Mouse (Mus musculus): ENCODE data around the gene Tcp11. TPM values are rescaled to one million over a fixed set of nuclear protein-coding genes. Genes with fewer than 3 reads are reported as not detected.

Tcp11 gene
- polyA plus RNA-seq, 1 experiment from 2014 or later = 1.9 TPM

GRCm38 (mm10) chr17:28082863-28083262 lies 2.4 kb upstream of the Tcp11 start:
- Histone ChIP-seq H3K9ac (replicated peaks) (no peak overlapping the region), H3K9me3 (no peaks in the 10 kb centered on the region), H3K36me3 (no peaks in the 10 kb centered on the region), H3K4me2 (replicated peaks) (no peak overlapping the region), H3K4me1 (peaks cover 40% of the 10 kb centered on the region), H3K27me3 (peaks cover 49% of the 10 kb centered on the region), H3K4me3 (no peak overlapping the region), H3K27ac (replicated peaks) (no peak overlapping the region)
- 81% methylated on average over 13 of the region's 13 CpGs for WGBS
- ATAC-seq (ENCODE audit: low FRiP score, low read depth) = no peak

- peaks cover 49% of the 10 kb centered on the region for H3K27me3 ChIP-seq
- no peaks in the 10 kb centered on the region for H3K36me3 ChIP-seq
- 93% methylated on average over 7 of the region's 7 CpGs for WGBS
- H3K27ac ChIP-seq (replicated peaks) = no peak overlapping the region
- no peak overlapping the region for H3K9ac ChIP-seq (replicated peaks)
- H3K9me3 ChIP-seq = no peaks in the 10 kb centered on the region
- no peak for ATAC-seq (ENCODE audit: low FRiP score, low read depth)
- H3K4me3 ChIP-seq = no peak overlapping the region
- H3K4me2 ChIP-seq (replicated peaks) = no peak overlapping the region
- H3K4me1 ChIP-seq = peaks cover 32% of the 10 kb centered on the region
Observed at GRCm38 (mm10) chr17:28081856-28082255, 1.4 kb upstream of the Tcp11 start.

- peaks cover 49% of the 10 kb centered on the region for H3K27me3 ChIP-seq
- H3K4me1 ChIP-seq = peaks cover 32% of the 10 kb centered on the region
- no peak overlapping the region for H3K27ac ChIP-seq (replicated peaks)
- 46% methylated on average over 9 of the region's 9 CpGs for WGBS
- no peak for ATAC-seq (ENCODE audit: low FRiP score, low read depth)
- no peaks in the 10 kb centered on the region for H3K36me3 ChIP-seq
- H3K4me2 ChIP-seq (replicated peaks) = no peak overlapping the region
- no peaks in the 10 kb centered on the region for H3K9me3 ChIP-seq
- no peak overlapping the region for H3K9ac ChIP-seq (replicated peaks)
- no peak overlapping the region for H3K4me3 ChIP-seq
Observed at GRCm38 (mm10) chr17:28081385-28081784, 946 bp upstream of the Tcp11 start.

- Histone ChIP-seq H3K27me3 (peaks cover 49% of the 10 kb centered on the region), H3K4me3 (peak overlapping the region; percentile 53), H3K36me3 (no peaks in the 10 kb centered on the region), H3K9me3 (no peaks in the 10 kb centered on the region), H3K4me2 (replicated peaks) (peak overlapping the region; percentile 94), H3K4me1 (peaks cover 28% of the 10 kb centered on the region), H3K27ac (replicated peaks) (peak overlapping the region; percentile 46; the same call in 1 of the 2 replicates), H3K9ac (replicated peaks) (no peak overlapping the region)
- no peak for ATAC-seq (ENCODE audit: low FRiP score, low read depth)
- 10% methylated on average over 9 of the region's 9 CpGs for whole genome bisulfite sequencing
Observed at GRCm38 (mm10) chr17:28080817-28081165, 352 bp upstream of the Tcp11 start.

- peak; percentile 34 for ATAC-seq (ENCODE audit: low FRiP score, low read depth)
- H3K4me3 ChIP-seq = peak overlapping the region; percentile 53
- peak overlapping the region; percentile 94 for H3K4me2 ChIP-seq (replicated peaks)
- no peak overlapping the region for H3K27ac ChIP-seq (replicated peaks)
- H3K27me3 ChIP-seq = peaks cover 48% of the 10 kb centered on the region
- peak overlapping the region; percentile 63 for H3K9ac ChIP-seq (replicated peaks)
- under 1% methylated on average over 25 of the region's 25 CpGs for whole genome bisulfite sequencing
- H3K36me3 ChIP-seq = no peaks in the 10 kb centered on the region
- H3K9me3 ChIP-seq = no peaks in the 10 kb centered on the region
- H3K4me1 ChIP-seq = peaks cover 23% of the 10 kb centered on the region
Observed at GRCm38 (mm10) chr17:28079618-28080017, 821 bp downstream of the Tcp11 start.

- Histone ChIP-seq H3K4me3 (no peak overlapping the region), H3K9me3 (no peaks in the 10 kb centered on the region), H3K4me1 (peaks cover 14% of the 10 kb centered on the region), H3K27me3 (peaks cover 34% of the 10 kb centered on the region), H3K9ac (replicated peaks) (no peak overlapping the region), H3K4me2 (replicated peaks) (no peak overlapping the region), H3K27ac (replicated peaks) (no peak overlapping the region), H3K36me3 (no peaks in the 10 kb centered on the region)
- 89% methylated on average over 9 of the region's 9 CpGs for WGBS
- no peak for ATAC-seq (ENCODE audit: low FRiP score, low read depth)
Observed at GRCm38 (mm10) chr17:28078028-28078427, 2.4 kb downstream of the Tcp11 start.

- Histone ChIP-seq H3K4me1 (peaks cover 1% of the 10 kb centered on the region; the same call in 1 of the 2 replicates), H3K9me3 (no peaks in the 10 kb centered on the region), H3K27me3 (peaks cover 4% of the 10 kb centered on the region; the same call in 1 of the 2 replicates), H3K9ac (replicated peaks) (no peak overlapping the region), H3K4me3 (no peak overlapping the region), H3K4me2 (replicated peaks) (no peak overlapping the region), H3K36me3 (no peaks in the 10 kb centered on the region), H3K27ac (replicated peaks) (no peak overlapping the region)
- WGBS = 67% methylated on average over 7 of the region's 7 CpGs
- no peak for ATAC-seq (ENCODE audit: low FRiP score, low read depth)
Observed at GRCm38 (mm10) chr17:28074486-28074885, 6.0 kb downstream of the Tcp11 start.

GRCm38 (mm10) chr17:28072730-28073129 lies 7.7 kb downstream of the Tcp11 start:
- H3K36me3 ChIP-seq = no peaks in the 10 kb centered on the region
- no peak overlapping the region for H3K9ac ChIP-seq (replicated peaks)
- H3K4me3 ChIP-seq = no peak overlapping the region
- no peak overlapping the region for H3K27ac ChIP-seq (replicated peaks)
- H3K27me3 ChIP-seq = 0 out of 2 replicates have a peak, but pooled peaks cover 3% of the 10 kb centered on the region
- WGBS = 69% methylated on average over 2 of the region's 2 CpGs
- H3K4me1 ChIP-seq = no peaks in the 10 kb centered on the region
- no peaks in the 10 kb centered on the region for H3K9me3 ChIP-seq
- no peak for ATAC-seq (ENCODE audit: low FRiP score, low read depth)
- no peak overlapping the region for H3K4me2 ChIP-seq (replicated peaks)

GRCm38 (mm10) chr17:28070256-28070655 lies 10.2 kb downstream of the Tcp11 start:
- Histone ChIP-seq H3K27me3 (0 out of 2 replicates have a peak, but pooled peaks cover 3% of the 10 kb centered on the region), H3K4me3 (no peak overlapping the region), H3K4me2 (replicated peaks) (no peak overlapping the region), H3K4me1 (0 out of 2 replicates have a peak, but pooled peaks cover 5% of the 10 kb centered on the region), H3K9me3 (no peaks in the 10 kb centered on the region), H3K36me3 (no peaks in the 10 kb centered on the region), H3K9ac (replicated peaks) (no peak overlapping the region), H3K27ac (replicated peaks) (no peak overlapping the region)
- ATAC-seq (ENCODE audit: low FRiP score, low read depth) = no peak
- WGBS = 88% methylated on average over 13 of the region's 13 CpGs

- H3K9ac ChIP-seq (replicated peaks) = no peak overlapping the region
- H3K27me3 ChIP-seq = 0 out of 2 replicates have a peak, but pooled peaks cover 3% of the 10 kb centered on the region
- H3K9me3 ChIP-seq = no peaks in the 10 kb centered on the region
- WGBS = 33% methylated on average over 12 of the region's 12 CpGs
- 0 out of 2 replicates have a peak, but pooled peaks cover 5% of the 10 kb centered on the region for H3K4me1 ChIP-seq
- no peak for ATAC-seq (ENCODE audit: low FRiP score, low read depth)
- no peak overlapping the region for H3K4me2 ChIP-seq (replicated peaks)
- no peaks in the 10 kb centered on the region for H3K36me3 ChIP-seq
- no peak overlapping the region for H3K27ac ChIP-seq (replicated peaks)
- no peak overlapping the region for H3K4me3 ChIP-seq
Observed at GRCm38 (mm10) chr17:28069446-28069845, 11.0 kb downstream of the Tcp11 start.

- Histone ChIP-seq H3K27me3 (0 out of 2 replicates have a peak, but pooled peaks cover 3% of the 10 kb centered on the region), H3K9ac (replicated peaks) (no peak overlapping the region), H3K36me3 (no peaks in the 10 kb centered on the region), H3K4me1 (0 out of 2 replicates have a peak, but pooled peaks cover 5% of the 10 kb centered on the region), H3K27ac (replicated peaks) (no peak overlapping the region), H3K9me3 (no peaks in the 10 kb centered on the region), H3K4me3 (no peak overlapping the region), H3K4me2 (replicated peaks) (no peak overlapping the region)
- ATAC-seq (ENCODE audit: low FRiP score, low read depth) = no peak
- 94% methylated on average over 4 of the region's 4 CpGs for WGBS
Observed at GRCm38 (mm10) chr17:28067303-28067702, 13.1 kb downstream of the Tcp11 start.

- no peak overlapping the region for H3K4me3 ChIP-seq
- no peak for ATAC-seq (ENCODE audit: low FRiP score, low read depth)
- 0 out of 2 replicates have a peak, but pooled peaks cover 5% of the 10 kb centered on the region for H3K4me1 ChIP-seq
- no peaks in the 10 kb centered on the region for H3K27me3 ChIP-seq
- no peaks in the 10 kb centered on the region for H3K9me3 ChIP-seq
- no peak overlapping the region for H3K27ac ChIP-seq (replicated peaks)
- peaks cover 32% of the 10 kb centered on the region for H3K36me3 ChIP-seq
- H3K4me2 ChIP-seq (replicated peaks) = no peak overlapping the region
- no peak overlapping the region for H3K9ac ChIP-seq (replicated peaks)
- 80% methylated on average over 6 of the region's 6 CpGs for WGBS
Observed at GRCm38 (mm10) chr17:28063163-28063562, 17.3 kb downstream of the Tcp11 start.

GRCm38 (mm10) chr17:28062710-28063109 lies 17.7 kb downstream of the Tcp11 start:
- WGBS = 87% methylated on average over 7 of the region's 7 CpGs
- no peaks in the 10 kb centered on the region for H3K27me3 ChIP-seq
- H3K9me3 ChIP-seq = no peaks in the 10 kb centered on the region
- 0 out of 2 replicates have a peak, but pooled peaks cover 5% of the 10 kb centered on the region for H3K4me1 ChIP-seq
- H3K27ac ChIP-seq (replicated peaks) = no peak overlapping the region
- peaks cover 37% of the 10 kb centered on the region for H3K36me3 ChIP-seq
- H3K4me3 ChIP-seq = no peak overlapping the region
- no peak overlapping the region for H3K4me2 ChIP-seq (replicated peaks)
- no peak for ATAC-seq (ENCODE audit: low FRiP score, low read depth)
- H3K9ac ChIP-seq (replicated peaks) = no peak overlapping the region
